Mouse (Mus musculus): ENCODE measurements around the gene Tmem63c. TPM values are rescaled to one million over a fixed set of nuclear protein-coding genes. Genes with fewer than 3 reads are reported as not detected.

Tmem63c gene
- polyA plus RNA-seq, 1 experiment, result 1.2 TPM

DNA sequence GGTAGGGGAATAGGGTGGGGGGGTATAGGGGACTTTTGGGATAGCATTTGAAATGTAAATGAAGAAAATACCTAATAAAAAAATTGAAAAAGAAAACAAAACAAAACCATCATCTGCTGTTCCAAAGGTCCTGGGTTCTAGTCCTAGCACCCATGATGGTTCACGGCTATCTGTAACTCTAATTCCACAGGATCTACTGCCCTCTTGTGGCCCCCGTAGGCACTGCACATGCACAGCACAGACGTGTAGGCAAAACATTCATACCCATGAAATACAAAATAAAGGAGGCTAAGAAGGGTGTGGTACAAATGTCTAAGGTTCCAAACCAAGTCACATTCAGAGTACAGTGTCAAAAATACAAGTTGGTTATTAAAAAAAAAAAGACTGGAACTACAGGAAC is 4.1 kb upstream of the Tmem63c start:
- Histone ChIP-seq H3K27ac (ENCODE audit: insufficient read depth, low read length) (no peak overlapping the region), H3K4me1 (ENCODE audit: control insufficient read depth, insufficient read depth, insufficient read length) (no peaks in the 10 kb centered on the region), H3K4me3 (ENCODE audit: extremely low read depth, insufficient read depth, insufficient read length) (no peak overlapping the region), H3K36me3 (ENCODE audit: control insufficient read depth, insufficient read depth, low read length) (no peaks in the 10 kb centered on the region), H3K27me3 (ENCODE audit: control insufficient read depth, insufficient read depth, low read length) (no peaks in the 10 kb centered on the region)
- WGBS, result 47% methylated on average over 3 of the region's 3 CpGs
- peak in 1 of 2 experiments; percentile 15 for DNase-seq (ENCODE audit: low read depth in 1 of 2, low spot score in 2 of 2)
- peak; percentile 9; the same call in 1 of the 2 replicates for TF ChIP-seq CTCF (IDR thresholded peaks at IDR 0.05; ENCODE audit: extremely low read depth, insufficient read depth, insufficient read length, insufficient replicate concordance)
- no peak for TF ChIP-seq POLR2A (IDR thresholded peaks at IDR 0.05; ENCODE audit: low read depth, low read length)

DNA sequence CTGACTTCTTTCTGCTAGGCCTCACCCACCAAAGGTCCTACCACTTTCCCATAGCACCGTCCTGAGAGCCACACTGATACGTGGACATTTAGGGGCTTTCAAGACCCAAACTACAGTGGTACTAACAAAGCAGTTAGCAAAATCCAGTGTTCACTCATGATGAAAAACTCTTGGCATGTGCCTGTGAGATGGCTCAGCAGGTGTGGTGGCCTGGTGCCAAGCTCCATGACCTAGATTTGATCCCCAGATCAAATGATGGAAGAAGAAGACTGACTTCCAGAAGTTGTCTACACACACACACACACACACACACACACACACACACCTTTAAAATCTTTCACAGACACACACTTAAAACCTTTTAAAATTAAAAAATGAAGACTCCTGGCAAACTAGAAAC is 2.4 kb upstream of the Tmem63c start:
- Histone ChIP-seq H3K36me3 (ENCODE audit: control insufficient read depth, insufficient read depth, low read length) (no peaks in the 10 kb centered on the region), H3K27ac (ENCODE audit: insufficient read depth, low read length) (no peak overlapping the region), H3K27me3 (ENCODE audit: control insufficient read depth, insufficient read depth, low read length) (no peaks in the 10 kb centered on the region), H3K4me3 (ENCODE audit: extremely low read depth, insufficient read depth, insufficient read length) (no peak overlapping the region), H3K4me1 (ENCODE audit: control insufficient read depth, insufficient read depth, insufficient read length) (no peaks in the 10 kb centered on the region)
- TF ChIP-seq POLR2A (IDR thresholded peaks at IDR 0.05; ENCODE audit: low read depth, low read length) (no peak), CTCF (IDR thresholded peaks at IDR 0.05; ENCODE audit: extremely low read depth, insufficient read depth, insufficient read length, insufficient replicate concordance) (no peak)
- 89% methylated on average over 2 of the region's 2 CpGs for WGBS
- DNase-seq (ENCODE audit: low read depth in 1 of 2, low spot score in 2 of 2), result no peak

DNA sequence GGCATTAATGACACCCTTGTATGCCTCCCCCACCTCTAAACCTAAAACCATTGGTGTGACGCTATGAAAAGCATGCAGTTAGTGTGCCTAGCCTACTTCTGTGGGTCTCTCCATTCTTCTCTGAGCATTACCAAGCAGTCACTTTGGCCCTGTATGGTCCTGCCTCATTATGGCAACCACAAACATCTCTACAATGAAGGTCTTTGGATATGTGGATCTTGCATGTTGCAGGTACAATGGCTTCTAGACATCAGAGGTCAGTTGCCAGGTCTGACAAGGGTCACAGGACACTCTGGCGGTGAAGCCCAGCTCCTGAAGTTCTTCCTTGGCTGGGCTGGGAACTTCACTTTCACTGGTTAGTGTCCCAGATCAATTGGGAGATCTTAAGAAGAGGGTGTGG is 866 bp downstream of the Tmem63c start:
- no peaks in the 10 kb centered on the region for H3K36me3 ChIP-seq (ENCODE audit: control insufficient read depth, insufficient read depth, low read length)
- 86% methylated on average over 2 of the region's 2 CpGs for WGBS
- H3K27ac ChIP-seq (ENCODE audit: insufficient read depth, low read length), result no peak overlapping the region
- H3K27me3 ChIP-seq (ENCODE audit: control insufficient read depth, insufficient read depth, low read length), result 0 out of 2 replicates have a peak, but pooled peaks cover 2% of the 10 kb centered on the region
- no peak for DNase-seq (ENCODE audit: low read depth in 1 of 2, low spot score in 2 of 2)
- H3K4me1 ChIP-seq (ENCODE audit: control insufficient read depth, insufficient read depth, insufficient read length), result no peaks in the 10 kb centered on the region
- H3K4me3 ChIP-seq (ENCODE audit: extremely low read depth, insufficient read depth, insufficient read length), result no peak overlapping the region
- TF ChIP-seq CTCF (IDR thresholded peaks at IDR 0.05; ENCODE audit: extremely low read depth, insufficient read depth, insufficient read length, insufficient replicate concordance), result no peak
- no peak for TF ChIP-seq POLR2A (IDR thresholded peaks at IDR 0.05; ENCODE audit: low read depth, low read length)

DNA sequence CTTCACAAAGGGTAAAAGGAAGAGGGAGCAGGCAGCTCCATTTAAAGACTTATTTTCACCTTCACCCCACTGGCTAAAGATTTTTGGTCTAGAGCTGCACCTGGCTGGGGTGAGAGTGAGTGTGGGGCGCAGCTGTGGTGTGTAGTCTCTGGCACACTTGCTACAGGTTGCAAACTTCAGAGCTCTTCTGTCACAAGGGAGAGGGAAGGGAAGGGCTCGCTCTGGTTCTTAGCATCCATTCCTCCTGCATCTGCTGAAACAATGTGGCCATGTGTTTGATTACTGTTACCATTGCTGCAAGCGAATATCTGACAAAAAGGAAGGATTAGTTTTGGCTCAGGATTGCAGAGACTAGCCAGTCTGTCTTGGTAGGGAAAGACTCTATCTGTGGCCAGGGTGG is 2.3 kb downstream of the Tmem63c start:
- WGBS, result 78% methylated on average over 3 of the region's 3 CpGs
- no peak for DNase-seq (ENCODE audit: low read depth in 1 of 2, low spot score in 2 of 2)
- H3K4me3 ChIP-seq (ENCODE audit: extremely low read depth, insufficient read depth, insufficient read length), result no peak overlapping the region
- 0 out of 2 replicates have a peak, but pooled peaks cover 2% of the 10 kb centered on the region for H3K27me3 ChIP-seq (ENCODE audit: control insufficient read depth, insufficient read depth, low read length)
- no peaks in the 10 kb centered on the region for H3K36me3 ChIP-seq (ENCODE audit: control insufficient read depth, insufficient read depth, low read length)
- no peak overlapping the region for H3K27ac ChIP-seq (ENCODE audit: insufficient read depth, low read length)
- TF ChIP-seq CTCF (IDR thresholded peaks at IDR 0.05; ENCODE audit: extremely low read depth, insufficient read depth, insufficient read length, insufficient replicate concordance), result no peak
- TF ChIP-seq POLR2A (IDR thresholded peaks at IDR 0.05; ENCODE audit: low read depth, low read length), result no peak
- H3K4me1 ChIP-seq (ENCODE audit: control insufficient read depth, insufficient read depth, insufficient read length), result no peaks in the 10 kb centered on the region

DNA sequence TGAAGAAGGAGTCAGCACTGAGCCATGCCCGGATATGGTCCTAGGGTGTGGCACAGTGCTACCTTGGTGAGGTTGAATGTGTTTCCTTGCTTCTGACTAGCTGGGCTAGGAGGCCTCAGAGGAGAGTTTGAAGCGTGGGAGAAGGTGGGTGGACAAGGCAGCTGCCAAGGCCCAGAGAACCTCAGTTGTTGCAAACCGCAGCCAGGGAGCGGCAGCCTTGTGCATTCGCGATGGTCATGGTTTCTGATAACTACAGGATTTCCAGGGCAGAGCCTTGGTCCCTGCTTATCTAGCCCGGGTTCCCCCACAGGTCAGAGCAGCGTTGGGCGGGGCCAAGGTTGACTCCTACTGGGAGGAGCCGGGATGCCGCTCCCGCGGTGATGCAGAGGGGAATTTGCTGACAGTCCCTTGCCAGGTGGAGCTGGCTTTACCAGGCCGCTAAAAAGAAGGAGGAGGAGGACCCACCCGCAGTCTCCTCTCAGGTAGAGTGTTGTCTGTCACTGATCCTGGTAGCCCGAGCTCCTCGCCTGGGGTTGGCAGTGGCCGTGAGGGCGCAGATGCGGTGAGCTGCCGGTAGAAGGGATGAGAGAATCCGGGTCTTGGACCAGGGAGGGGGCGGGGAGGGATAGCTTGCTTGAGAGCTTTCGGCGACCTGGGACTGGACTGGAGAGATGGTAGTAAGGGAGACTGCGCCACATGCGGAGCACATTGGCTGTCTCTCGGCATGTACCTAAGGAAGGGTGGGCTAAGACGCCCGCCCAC is 5.2 kb downstream of the Tmem63c start:
- TF ChIP-seq POLR2A (IDR thresholded peaks at IDR 0.05; ENCODE audit: low read depth, low read length), result no peak
- TF ChIP-seq CTCF (IDR thresholded peaks at IDR 0.05; ENCODE audit: extremely low read depth, insufficient read depth, insufficient read length, insufficient replicate concordance), result no peak
- H3K27ac ChIP-seq (ENCODE audit: insufficient read depth, low read length), result no peak overlapping the region
- 0 out of 2 replicates have a peak, but pooled peaks cover 2% of the 10 kb centered on the region for H3K27me3 ChIP-seq (ENCODE audit: control insufficient read depth, insufficient read depth, low read length)
- H3K36me3 ChIP-seq (ENCODE audit: control insufficient read depth, insufficient read depth, low read length), result no peaks in the 10 kb centered on the region
- no peaks in the 10 kb centered on the region for H3K4me1 ChIP-seq (ENCODE audit: control insufficient read depth, insufficient read depth, insufficient read length)
- no peak for DNase-seq (ENCODE audit: low read depth in 1 of 2, low spot score in 2 of 2)
- H3K4me3 ChIP-seq (ENCODE audit: extremely low read depth, insufficient read depth, insufficient read length), result peak overlapping the region; percentile 9; the same call in 1 of the 2 replicates
- 12% methylated on average over 30 of the region's 30 CpGs for WGBS

DNA sequence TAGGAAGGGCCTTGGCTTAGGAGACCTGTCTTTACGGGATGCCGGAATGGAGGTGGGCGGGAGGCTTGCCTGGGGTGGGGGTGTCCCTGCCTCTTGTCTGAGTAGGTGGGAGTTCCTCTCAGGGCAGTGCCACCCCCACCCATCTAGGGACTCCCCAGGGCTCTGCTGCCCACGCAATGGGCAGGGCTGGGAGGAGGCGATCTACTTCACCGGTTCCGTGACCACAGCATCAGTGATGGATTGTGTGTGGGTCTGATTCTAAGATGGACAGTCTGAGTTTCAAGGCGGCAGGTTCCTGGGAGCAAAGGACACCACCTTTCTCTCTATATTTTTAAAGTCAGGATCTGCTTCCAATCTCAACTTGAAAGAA is 5.7 kb downstream of the Tmem63c start:
- no peak overlapping the region; the same call in 1 of the 2 replicates for H3K4me3 ChIP-seq (ENCODE audit: extremely low read depth, insufficient read depth, insufficient read length)
- 0 out of 2 replicates have a peak, but pooled peaks cover 2% of the 10 kb centered on the region for H3K27me3 ChIP-seq (ENCODE audit: control insufficient read depth, insufficient read depth, low read length)
- no peak overlapping the region for H3K27ac ChIP-seq (ENCODE audit: insufficient read depth, low read length)
- no peaks in the 10 kb centered on the region for H3K4me1 ChIP-seq (ENCODE audit: control insufficient read depth, insufficient read depth, insufficient read length)
- TF ChIP-seq CTCF (IDR thresholded peaks at IDR 0.05; ENCODE audit: extremely low read depth, insufficient read depth, insufficient read length, insufficient replicate concordance), result no peak
- no peak for TF ChIP-seq POLR2A (IDR thresholded peaks at IDR 0.05; ENCODE audit: low read depth, low read length)
- no peaks in the 10 kb centered on the region for H3K36me3 ChIP-seq (ENCODE audit: control insufficient read depth, insufficient read depth, low read length)
- no peak for DNase-seq (ENCODE audit: low read depth in 1 of 2, low spot score in 2 of 2)
- WGBS, result 29% methylated on average over 8 of the region's 8 CpGs

DNA sequence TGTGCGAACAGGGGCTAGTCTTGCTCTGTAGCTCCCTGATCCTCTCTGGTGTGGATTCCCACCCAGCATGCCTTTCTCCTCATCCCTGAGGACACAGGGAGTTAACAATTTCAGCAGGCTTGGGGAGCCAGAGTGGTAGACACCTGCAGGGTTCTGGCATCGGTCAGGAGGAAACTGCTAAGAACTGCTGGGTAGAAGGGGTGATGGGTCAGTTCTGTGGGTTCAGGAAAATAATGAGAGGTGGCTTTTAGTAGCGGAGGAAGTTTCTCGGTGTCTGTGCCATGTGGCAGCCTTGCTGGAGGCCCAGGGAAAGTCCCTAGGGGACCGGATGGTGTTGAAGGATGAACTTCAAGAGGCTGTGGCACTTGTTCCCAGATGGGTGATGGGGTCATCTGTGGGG is 6.3 kb downstream of the Tmem63c start:
- Histone ChIP-seq H3K27ac (ENCODE audit: insufficient read depth, low read length) (no peak overlapping the region), H3K4me3 (ENCODE audit: extremely low read depth, insufficient read depth, insufficient read length) (no peak overlapping the region), H3K36me3 (ENCODE audit: control insufficient read depth, insufficient read depth, low read length) (no peaks in the 10 kb centered on the region), H3K4me1 (ENCODE audit: control insufficient read depth, insufficient read depth, insufficient read length) (no peaks in the 10 kb centered on the region), H3K27me3 (ENCODE audit: control insufficient read depth, insufficient read depth, low read length) (0 out of 2 replicates have a peak, but pooled peaks cover 2% of the 10 kb centered on the region)
- DNase-seq (ENCODE audit: low read depth in 1 of 2, low spot score in 2 of 2), result no peak
- no peak for TF ChIP-seq POLR2A (IDR thresholded peaks at IDR 0.05; ENCODE audit: low read depth, low read length)
- TF ChIP-seq CTCF (IDR thresholded peaks at IDR 0.05; ENCODE audit: extremely low read depth, insufficient read depth, insufficient read length, insufficient replicate concordance), result no peak
- WGBS, result 41% methylated on average over 5 of the region's 5 CpGs
